Mouse (Mus musculus) retina, adult 2 months (tissue): Measurements from ENCODE around the gene Il16.
"Not testable (repeated sequence)": the region's sequence is repeated elsewhere in the genome, so short reads cannot be mapped to it uniquely, and the experiment has no call there.

Experiments
- DNase-seq: peaks from one replicate; pipeline ENCODE4 v3.0.0-alpha.2; 2012; ENCODE audit warnings: low read depth, low spot score

The Il16 gene

GRCm38 (mm10) chr7:83735108-83735781 is 10.3 kb downstream of the Il16 start:
- DNase-seq = no peak

- no peak for DNase-seq
These were observed 10.8 kb downstream of the Il16 start for GRCm38 (mm10) chr7:83734671-83735082.

- no peak for DNase-seq
These were observed 11.3 kb downstream of the Il16 start for GRCm38 (mm10) chr7:83734246-83734645.

GRCm38 (mm10) chr7:83732781-83733180 is 12.7 kb downstream of the Il16 start:
- DNase-seq = no peak

GRCm38 (mm10) chr7:83731961-83732666 is 13.4 kb downstream of the Il16 start:
- DNase-seq = no peak

- DNase-seq = no peak
These were observed 14.2 kb downstream of the Il16 start for GRCm38 (mm10) chr7:83731297-83731696.

- DNase-seq = no peak
These were observed 18.4 kb downstream of the Il16 start for GRCm38 (mm10) chr7:83726936-83727632.

- no peak for DNase-seq
These were observed 19.7 kb downstream of the Il16 start for GRCm38 (mm10) chr7:83725801-83726200.

- no peak for DNase-seq
These were observed 21.0 kb downstream of the Il16 start for GRCm38 (mm10) chr7:83724541-83724940.

- DNase-seq = no peak
These were observed 21.6 kb downstream of the Il16 start for GRCm38 (mm10) chr7:83723954-83724353.

- DNase-seq = no peak
These were observed 22.3 kb downstream of the Il16 start for GRCm38 (mm10) chr7:83723221-83723620.

- DNase-seq = no peak
These were observed 23.0 kb downstream of the Il16 start for GRCm38 (mm10) chr7:83722485-83722884.

GRCm38 (mm10) chr7:83720231-83720630 is 25.3 kb downstream of the Il16 start:
- no peak for DNase-seq

- no peak for DNase-seq
These were observed 28.4 kb downstream of the Il16 start for GRCm38 (mm10) chr7:83717021-83717725.

- DNase-seq = no peak
These were observed 31.9 kb downstream of the Il16 start for GRCm38 (mm10) chr7:83713639-83714038.

- not testable (repeated sequence) for DNase-seq
These were observed 33.8 kb downstream of the Il16 start for GRCm38 (mm10) chr7:83711676-83712259.

- no peak for DNase-seq
These were observed 42.3 kb downstream of the Il16 start for GRCm38 (mm10) chr7:83703046-83703775.

GRCm38 (mm10) chr7:83699066-83699745 is 46.3 kb downstream of the Il16 start:
- no peak for DNase-seq

GRCm38 (mm10) chr7:83695449-83696212 is 49.9 kb downstream of the Il16 start:
- peak; percentile 8 for DNase-seq
